Mouse (Mus musculus) C2C12 (cell line): ENCODE measurements at regions not wholly inside any gene's neighbourhood (a gene's known extent, or its start where the extent isn't known, plus 50 kb on each side); places are given as distances from the start of the nearest gene placed in this dataset.
"Not testable (repeated sequence)": the region's sequence is repeated elsewhere in the genome, so short reads cannot be mapped to it uniquely, and the experiment has no call there.

ENCODE experiments used
- CEBPB ChIP-seq: IDR thresholded peaks from one replicate; pipeline ENCODE4 v1.6.1; 2011; ENCODE audit warnings: low read depth, mild to moderate bottlenecking, control low read depth, moderate library complexity
- CTCF ChIP-seq: IDR thresholded peaks from one replicate; pipeline ENCODE4 v1.5.1; 2011; ENCODE audit not compliant: control insufficient read depth, insufficient read depth, insufficient read length

- not testable (repeated sequence) for TF ChIP-seq CEBPB, CTCF
Measured at GRCm38 (mm10) chr8:15519896-15520295, 474.0 kb upstream of the BB014433 start.
